Mouse (Mus musculus): ENCODE measurements around the gene Smbd1.

Smbd1 gene

DNA sequence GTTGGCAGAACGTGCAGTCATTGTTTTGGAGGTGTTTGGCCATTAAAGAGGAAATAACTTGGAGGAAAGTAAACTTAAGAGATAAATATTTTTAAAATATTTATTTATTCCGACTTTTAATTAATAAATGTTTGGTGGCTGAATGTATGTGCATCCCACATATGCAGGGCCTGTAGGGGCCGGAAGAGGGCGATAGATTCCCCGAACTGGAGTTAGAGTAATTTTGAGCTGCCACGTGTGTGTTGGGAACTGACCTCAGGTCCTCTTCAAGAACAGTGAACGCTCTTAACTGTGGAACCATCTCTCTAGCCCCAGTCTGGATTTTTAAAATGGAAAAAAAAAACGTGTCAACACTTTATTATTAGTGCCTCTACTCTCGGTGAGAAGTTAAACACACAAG lies 3.1 kb upstream of the Smbd1 start:
- no peak for DNase-seq (ENCODE audit: low spot score)

DNA sequence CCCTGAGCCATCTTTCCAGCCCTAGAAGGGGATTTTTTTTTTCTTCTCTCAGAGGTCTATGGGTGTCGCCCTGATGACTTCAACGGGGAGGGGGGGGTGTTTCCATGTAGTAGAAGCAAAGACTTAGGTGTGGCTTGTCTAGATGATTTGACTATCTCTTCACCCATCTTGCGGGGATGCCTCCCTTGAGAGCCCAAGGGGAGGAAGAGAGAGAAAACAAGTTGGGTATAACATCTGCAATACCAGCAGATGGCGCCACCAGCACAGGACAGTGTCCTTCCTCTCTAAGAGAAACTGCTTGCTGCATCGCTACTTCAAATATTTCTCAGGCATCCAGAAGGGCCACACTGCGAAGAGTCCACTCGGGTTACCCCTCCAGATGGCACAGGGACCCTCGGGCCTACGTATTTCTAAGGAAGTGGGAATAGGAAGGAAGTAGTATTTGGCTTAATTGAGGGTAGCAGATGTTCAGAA lies 2.6 kb upstream of the Smbd1 start:
- DNase-seq (ENCODE audit: low spot score) = peak; percentile 86

DNA sequence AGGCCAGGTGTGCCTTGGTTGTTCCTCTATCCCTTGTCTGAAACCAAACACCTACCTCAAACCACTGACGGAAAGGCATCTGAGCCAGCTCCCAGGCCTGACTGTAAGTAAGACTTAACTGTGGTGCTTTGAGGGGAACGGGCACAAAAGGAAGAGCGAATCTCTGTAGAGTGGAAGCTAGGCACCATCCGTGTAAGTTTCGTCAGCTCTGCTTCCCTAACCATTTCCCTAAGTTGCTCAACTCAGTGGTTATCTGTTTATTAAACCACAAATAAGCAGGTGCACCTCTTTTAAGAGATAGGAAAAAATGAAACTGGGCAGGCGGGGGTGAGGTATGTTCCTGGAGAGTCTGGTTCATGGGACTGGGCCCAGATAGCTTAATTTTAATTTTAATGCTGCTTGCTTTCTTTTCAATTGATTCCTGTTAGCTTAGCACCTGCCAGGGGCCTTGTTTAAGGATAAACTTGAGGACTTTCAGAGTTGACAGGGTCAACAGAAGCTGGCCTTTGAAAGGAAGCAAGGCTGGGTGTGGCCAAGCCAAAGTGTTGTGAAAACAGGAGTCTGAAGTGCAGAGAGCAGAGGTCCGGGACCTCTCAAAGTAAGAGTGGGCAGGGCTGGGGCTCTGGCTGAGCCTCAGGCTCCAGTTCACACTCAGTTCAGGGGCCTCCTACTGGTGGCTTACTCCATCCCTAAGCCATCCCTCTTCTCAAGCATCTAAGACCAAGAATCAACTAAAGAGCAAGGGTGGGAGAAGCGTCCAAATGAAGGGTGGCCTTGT lies 2.7 kb downstream of the Smbd1 start:
- DNase-seq (ENCODE audit: low spot score) = no peak

DNA sequence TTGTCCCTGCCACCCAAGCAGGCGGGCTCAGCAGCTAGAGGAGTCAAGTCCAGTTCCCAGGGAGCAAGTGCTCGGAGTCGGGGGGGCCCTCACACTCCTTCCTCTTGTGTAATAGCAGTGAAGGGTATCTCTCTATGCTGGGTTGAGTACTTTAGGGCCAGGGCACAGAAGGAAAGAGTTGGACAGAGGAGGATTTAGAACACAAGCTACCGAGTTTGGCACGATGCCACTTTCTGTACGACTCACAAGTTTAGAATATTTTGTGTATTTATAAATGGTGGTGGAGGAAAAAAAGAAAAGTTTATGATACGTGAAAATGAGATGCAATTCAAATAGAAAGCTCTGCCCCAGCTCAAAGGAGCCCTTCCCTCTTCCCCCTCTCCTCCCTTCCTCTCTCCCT lies 5.1 kb downstream of the Smbd1 start:
- no peak for DNase-seq (ENCODE audit: low spot score)

DNA sequence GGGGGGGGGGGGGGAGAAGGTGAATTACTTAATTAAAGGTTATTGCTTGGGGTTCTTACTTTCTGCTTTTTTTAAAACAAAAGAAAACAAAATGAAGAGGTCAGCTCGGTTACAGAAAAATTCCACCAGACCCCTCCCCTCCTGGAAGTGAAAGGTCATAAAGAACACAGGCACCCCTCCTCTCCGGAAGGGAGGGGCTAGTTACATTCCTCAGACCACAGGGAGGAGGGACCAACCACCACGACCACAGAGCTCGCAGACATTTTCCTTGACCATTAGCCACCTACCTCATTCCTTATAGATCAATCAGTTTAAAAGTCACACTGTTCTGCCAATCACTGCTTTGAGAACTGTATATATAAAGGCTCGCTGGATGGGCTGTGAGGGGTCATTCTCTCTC lies 6.4 kb downstream of the Smbd1 start:
- DNase-seq (ENCODE audit: low spot score) = no peak

DNA sequence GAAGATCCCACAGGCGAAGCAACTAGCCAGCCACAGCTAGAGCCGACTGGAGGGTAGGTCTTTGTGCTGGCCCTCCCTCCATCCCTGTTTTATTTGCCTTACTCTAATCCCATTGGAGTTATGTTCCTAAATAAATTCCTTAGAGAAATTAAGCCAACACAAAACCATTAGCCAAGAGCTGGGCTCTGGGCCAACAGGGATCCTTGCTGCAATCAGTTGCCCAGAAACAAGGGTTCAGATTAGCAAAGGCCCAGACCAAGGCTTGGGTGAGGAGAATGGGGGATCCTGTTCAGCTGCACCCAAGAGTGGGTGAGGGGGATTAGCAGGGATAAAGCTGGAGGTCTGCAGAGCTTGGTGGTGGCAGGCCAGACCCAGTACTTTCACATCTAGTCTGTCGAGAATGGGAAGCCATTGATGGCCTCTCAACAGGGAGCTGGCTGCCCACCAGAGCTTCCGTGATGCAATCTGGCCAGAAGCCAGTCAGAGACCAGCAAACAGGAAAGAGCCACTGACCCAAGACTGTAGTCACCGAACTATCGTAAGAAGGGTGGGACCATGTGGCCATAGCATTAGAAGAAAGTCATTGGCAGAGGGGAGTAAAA lies 6.9 kb downstream of the Smbd1 start:
- peak; percentile 51 for DNase-seq (ENCODE audit: low spot score)

DNA sequence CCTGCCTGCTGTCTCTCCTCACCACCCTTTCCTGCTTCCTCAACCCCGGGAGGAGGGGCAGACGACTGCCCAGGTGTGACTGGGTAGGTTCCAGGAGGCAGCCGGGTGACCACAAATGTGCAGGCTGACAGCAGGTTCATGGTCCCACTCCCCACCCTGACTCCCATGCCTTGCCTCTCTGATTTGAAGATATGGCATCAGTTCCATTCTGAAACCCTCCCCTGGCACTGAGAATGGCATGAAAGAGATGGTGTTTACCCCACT lies 12.9 kb downstream of the Smbd1 start, which contains the start of gene Muc20:
Gene Muc20, minus strand, starts transcription at position 10 of the 264 bp plus-strand sequence.
- DNase-seq (ENCODE audit: low spot score) = no peak

DNA sequence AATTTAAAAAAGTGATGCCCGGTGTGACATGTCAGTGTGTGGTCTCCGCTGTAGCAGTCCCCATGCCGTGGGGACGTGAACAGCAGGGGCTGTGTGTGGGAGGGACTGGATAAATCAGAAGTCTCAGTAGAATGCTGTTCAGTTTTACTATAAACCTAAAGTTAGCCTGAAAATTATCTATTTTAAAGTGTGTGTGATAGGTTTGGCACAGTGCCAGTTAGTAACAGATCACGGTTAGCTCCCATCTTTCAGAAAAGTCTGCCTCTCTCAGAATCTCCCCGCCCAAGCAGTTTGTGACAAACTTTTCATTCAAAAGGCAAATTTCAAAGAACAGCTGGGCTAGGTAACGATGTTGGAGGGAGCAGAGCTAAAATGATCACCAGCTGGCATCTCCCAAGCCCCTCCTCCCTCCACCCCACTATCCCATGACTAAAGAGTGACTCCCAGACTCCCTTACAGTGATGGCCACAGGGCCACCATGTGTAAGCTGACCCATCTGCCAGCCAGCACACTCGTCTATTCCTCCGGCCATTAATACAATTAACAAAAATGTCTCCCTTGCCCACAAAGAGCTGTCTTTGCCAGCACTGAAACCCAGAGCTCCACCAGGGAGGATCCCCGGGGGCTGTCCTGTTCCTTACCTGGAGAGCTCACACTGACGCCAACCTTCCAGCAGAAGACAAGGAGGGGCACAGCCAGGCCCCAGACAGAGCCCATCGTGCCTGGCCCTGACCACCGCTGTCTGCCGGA lies 13.4 kb downstream of the Smbd1 start:
- no peak for DNase-seq (ENCODE audit: low spot score)

DNA sequence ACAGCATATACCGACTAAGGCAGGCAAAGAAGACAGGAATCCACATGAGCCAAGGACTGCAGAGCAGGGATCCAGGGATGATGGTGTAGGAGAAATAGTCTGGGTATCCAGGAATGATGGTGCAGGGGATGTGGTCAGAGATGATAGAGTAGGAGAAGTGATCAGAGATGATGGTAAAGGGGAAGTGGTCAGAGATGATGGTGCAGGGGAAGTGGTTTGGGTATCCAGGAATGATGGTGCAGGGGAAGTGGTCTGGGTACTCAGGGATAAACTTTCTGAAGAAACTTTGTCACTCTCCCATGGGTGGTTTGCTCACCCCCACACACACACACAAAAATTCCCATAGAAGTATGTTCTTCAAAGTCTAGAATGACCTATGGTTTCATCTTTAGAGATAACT lies 15.1 kb downstream of the Smbd1 start:
- no peak for DNase-seq (ENCODE audit: low spot score)

DNA sequence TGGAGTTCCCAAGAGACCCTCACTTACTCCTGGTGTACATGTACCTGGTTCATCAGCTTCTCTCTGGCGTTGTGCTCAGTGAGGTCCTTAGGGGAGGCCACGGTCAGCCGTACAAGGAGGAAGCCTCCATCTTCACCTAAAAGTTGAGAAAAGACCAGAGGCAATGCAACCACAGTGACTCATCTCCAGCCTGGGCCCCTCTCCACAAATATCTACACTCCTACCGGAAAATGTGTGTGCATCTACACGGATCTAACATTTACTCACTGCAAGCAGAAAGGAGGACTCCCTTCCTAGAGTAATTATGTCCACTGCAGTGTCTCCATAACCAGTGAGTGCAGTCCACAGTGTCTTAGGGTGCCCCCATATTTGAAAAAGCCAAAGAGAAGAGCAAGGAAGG lies 20.2 kb downstream of the Smbd1 start:
- DNase-seq (ENCODE audit: low spot score) = no peak

DNA sequence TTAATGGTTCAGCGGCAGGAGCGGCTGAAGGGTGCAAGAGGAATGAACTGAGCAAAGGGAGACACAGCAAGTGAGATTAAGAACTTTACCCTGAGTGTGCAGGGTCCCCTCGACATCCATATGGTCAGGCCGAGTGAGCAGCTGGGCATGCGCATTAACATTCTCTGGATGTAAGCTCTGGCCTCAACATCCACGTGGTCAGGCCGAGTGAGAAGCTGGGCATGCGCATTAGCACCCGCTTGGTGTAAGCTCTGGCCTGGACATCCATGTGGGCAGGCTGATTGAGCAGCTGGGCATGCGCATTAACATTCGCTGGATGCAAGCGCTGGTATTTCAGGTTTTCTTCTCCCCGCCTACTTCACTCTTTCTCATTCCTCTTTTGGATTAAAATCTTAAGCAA lies 25.4 kb downstream of the Smbd1 start:
- peak; percentile 25 for DNase-seq (ENCODE audit: low spot score)

DNA sequence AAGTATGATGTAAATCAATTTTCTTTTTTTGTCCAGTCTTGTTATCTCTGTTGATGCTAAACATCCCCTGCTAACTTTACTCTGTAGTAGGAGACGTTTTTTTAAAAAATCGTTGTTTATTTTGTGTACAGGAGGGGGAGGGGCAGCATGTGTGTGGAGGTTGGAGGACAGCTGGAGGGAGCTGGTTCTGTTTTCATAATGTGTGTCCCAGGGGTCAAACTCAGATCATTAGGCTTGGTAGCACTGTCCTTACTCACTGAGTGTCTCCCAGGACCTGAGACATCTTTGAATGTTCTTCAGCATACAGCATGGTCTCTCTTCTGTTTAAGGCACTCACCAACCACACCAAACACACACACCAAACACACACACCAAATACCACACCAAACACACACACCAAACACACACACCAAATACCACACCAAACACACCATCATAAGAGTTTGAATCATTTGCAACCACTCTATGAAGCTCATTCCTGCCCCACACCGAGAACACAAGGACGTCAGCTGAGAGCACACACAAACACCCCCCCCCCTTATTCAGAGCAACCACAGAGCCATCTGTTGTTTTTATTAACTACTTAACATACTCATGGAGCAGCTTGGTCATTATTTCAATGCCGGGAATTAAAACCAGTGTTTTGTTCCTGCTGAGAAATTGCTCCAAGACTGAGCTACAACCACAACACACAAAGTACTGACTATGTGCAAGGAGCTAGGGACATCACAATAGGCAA lies 26.8 kb downstream of the Smbd1 start:
- DNase-seq (ENCODE audit: low spot score) = no peak

DNA sequence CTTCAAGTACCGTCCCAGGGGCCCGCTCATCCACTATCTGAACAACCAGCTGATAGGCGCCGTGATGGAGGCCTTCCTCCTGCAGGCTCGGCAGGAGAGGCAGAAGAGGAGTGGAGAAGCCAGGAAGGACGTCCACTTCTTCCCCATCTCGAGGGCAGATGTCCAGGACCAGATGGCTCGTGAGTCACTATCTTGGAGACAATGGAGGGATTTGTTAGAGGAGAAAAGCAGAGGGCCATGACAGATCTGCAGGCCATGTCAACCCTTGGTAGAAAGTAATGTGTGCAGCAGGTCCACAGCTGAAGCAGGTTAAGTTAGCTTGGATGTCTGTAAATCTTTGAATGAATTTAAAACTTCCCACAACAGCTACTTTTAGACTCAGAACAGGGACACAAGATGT lies 31.3 kb downstream of the Smbd1 start:
- DNase-seq (ENCODE audit: low spot score) = no peak

DNA sequence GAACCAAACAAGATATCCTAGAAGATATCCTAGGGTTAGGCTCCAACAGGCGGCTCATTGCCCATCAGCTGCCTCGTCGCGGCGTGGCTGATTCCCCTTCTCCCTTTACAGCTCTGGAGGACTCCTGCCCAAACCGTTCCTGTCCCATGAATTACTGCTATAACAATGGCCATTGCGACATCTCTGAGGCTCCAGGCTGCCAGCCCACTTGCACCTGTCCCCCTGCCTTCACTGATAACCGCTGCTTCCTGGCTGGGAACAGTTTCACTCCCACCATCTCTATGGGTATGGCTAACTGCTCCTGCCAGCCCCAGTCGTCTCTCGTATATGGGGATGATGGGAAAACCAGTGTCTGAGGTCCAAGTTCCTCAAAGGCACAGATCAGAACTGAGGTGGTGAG lies 33.6 kb downstream of the Smbd1 start:
- no peak for DNase-seq (ENCODE audit: low spot score)

DNA sequence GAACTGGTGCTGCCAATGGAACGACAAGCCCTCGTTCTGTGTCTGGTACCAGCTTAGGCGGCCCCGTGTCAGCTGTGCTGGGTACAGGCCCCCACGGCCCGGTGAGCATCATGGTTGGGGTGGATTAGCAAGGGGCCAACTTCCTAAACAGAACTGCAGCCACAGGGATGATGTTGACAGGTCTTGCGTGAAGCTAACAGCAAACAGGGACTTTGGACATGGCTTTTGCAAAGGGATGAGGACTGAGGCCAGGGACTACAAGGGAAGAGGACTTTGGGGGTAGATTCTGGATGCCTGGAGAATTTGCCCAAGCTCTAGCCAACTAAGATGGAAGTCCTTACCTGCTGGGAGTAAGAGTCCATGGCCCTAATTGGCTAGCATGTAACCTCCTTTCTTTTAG lies 43.4 kb downstream of the Smbd1 start:
- DNase-seq (ENCODE audit: low spot score) = no peak

DNA sequence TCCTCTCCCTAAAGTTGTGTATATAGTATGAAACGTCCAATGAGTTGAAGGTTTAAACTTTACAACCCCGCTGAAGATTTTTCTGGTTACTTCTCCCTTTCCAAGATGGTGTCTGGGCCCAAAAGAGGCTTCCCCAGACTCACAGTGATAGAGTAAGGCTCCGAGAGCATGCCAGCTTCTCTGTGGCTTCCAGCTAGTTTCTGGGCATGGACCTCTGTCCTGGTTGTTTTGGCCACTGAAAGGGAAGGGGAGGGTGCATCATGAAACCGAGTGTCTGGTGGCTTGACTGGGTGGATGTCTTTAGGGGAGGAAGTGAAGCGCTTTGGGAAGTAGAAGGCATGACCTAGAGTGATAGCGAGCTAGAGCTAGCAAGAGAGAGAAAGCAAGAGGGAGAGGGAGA lies 45.3 kb downstream of the Smbd1 start:
- DNase-seq (ENCODE audit: low spot score) = no peak

DNA sequence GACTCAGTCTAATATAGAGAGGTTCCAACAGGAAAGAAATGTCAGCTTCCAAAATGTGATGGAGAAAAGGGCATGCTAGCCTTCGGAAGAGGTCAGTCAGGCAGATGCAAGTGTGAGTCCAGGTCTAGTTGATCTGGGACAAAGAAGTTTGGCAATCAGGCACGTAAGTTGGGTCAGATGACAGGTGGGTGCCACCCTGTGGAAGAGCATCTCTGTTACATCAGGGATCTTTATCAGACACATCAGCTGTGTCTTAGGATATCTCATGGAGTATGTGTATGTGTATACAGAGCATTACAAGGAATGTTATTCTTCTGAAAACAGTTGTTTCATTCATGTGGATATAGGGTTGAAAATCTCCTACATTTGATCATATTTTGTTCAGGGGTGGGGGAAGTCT lies 45.7 kb downstream of the Smbd1 start:
- DNase-seq (ENCODE audit: low spot score) = no peak
